ENCODE assay signal across 8 mouse cellular contexts in genomic region chr6:125603234-125603633, GRCm38 (mm10). TPM values are rescaled to one million over a fixed set of nuclear protein-coding genes. Genes with fewer than 3 reads are reported as not detected.
A peak's percentile ranks its signal among the peaks of the same experiment; 100 is the strongest.
DNase-seq lines count a peak whose midpoint lies in the region; ATAC-seq and TF ChIP-seq lines count a peak whose summit lies in the region.

No protein-coding gene starts in this region.

- H3K4me3 ChIP-seq in embryonic facial prominence, embryonic 14.5 days (ENCODE audit: low read depth, low read length): no peak overlapping the region
- no peak overlapping the region; the same call in 1 of the 2 replicates for H3K4me3 ChIP-seq in limb, embryonic 12.5 days (replicated peaks)
- no peak overlapping the region for H3K4me3 ChIP-seq in midbrain, embryonic 13.5 days (replicated peaks)
- peak overlapping the region; percentile 22 for H3K4me3 ChIP-seq in small intestine, adult 2 months (ENCODE audit: low read depth, low read length)

- H3K27ac ChIP-seq in embryonic facial prominence, embryonic 14.5 days (replicated peaks; ENCODE audit: low read depth, low read length): no peak overlapping the region
- no peak overlapping the region for H3K27ac ChIP-seq in limb, embryonic 12.5 days
- H3K27ac ChIP-seq in midbrain, embryonic 13.5 days: no peak overlapping the region
- H3K27ac ChIP-seq in small intestine, adult 2 months (ENCODE audit: insufficient read depth, low read depth, low read length): no peak overlapping the region

- no peak for TF ChIP-seq POLR2A in small intestine, adult 2 months (IDR thresholded peaks at IDR 0.05; ENCODE audit: low read depth, low read length)

- no peaks in the 10 kb centered on the region for H3K9me3 ChIP-seq in embryonic facial prominence, embryonic 14.5 days (ENCODE audit: control insufficient read depth, low read length)
- no peaks in the 10 kb centered on the region for H3K9me3 ChIP-seq in limb, embryonic 12.5 days
- H3K9me3 ChIP-seq in midbrain, embryonic 13.5 days: no peaks in the 10 kb centered on the region

- no peak overlapping the region for H3K9ac ChIP-seq in embryonic facial prominence, embryonic 14.5 days (ENCODE audit: low read depth, low read length)
- no peak overlapping the region for H3K9ac ChIP-seq in limb, embryonic 12.5 days (replicated peaks)
- H3K9ac ChIP-seq in midbrain, embryonic 13.5 days (replicated peaks): no peak overlapping the region

- peak; percentile 59 for ATAC-seq in embryonic facial prominence, embryonic 14.5 days (ENCODE audit: low read depth)
- no peak for ATAC-seq in limb, embryonic 12.5 days (ENCODE audit: insufficient number of reproducible peaks, insufficient read depth, low FRiP score, low TSS enrichment, low read depth)
- peak; percentile 67 for ATAC-seq in midbrain, embryonic 13.5 days

- H3K36me3 ChIP-seq in embryonic facial prominence, embryonic 14.5 days (ENCODE audit: control insufficient read depth, insufficient read depth, low read length): no peaks in the 10 kb centered on the region
- H3K36me3 ChIP-seq in limb, embryonic 12.5 days: no peaks in the 10 kb centered on the region
- H3K36me3 ChIP-seq in midbrain, embryonic 13.5 days: no peaks in the 10 kb centered on the region
- no peaks in the 10 kb centered on the region for H3K36me3 ChIP-seq in small intestine, adult 2 months (ENCODE audit: control insufficient read depth, insufficient read depth, low read length)

- peaks cover 3% of the 10 kb centered on the region; the same call in 1 of the 2 replicates for H3K4me1 ChIP-seq in embryonic facial prominence, embryonic 14.5 days (ENCODE audit: control insufficient read depth, insufficient read depth, low read length)
- peaks cover 14% of the 10 kb centered on the region for H3K4me1 ChIP-seq in limb, embryonic 12.5 days (replicated peaks)
- H3K4me1 ChIP-seq in midbrain, embryonic 13.5 days (replicated peaks): peaks cover 9% of the 10 kb centered on the region; the same call in 1 of the 2 replicates
- peaks cover 3% of the 10 kb centered on the region for H3K4me1 ChIP-seq in small intestine, adult 2 months (ENCODE audit: control insufficient read depth, insufficient read depth, insufficient read length, low read length)

- 6% methylated on average over 18 of the region's 18 CpGs for WGBS in embryonic facial prominence, embryonic 14.5 days
- 7% methylated on average over 18 of the region's 18 CpGs for WGBS in limb, embryonic 12.5 days
- 3% methylated on average over 18 of the region's 18 CpGs for WGBS in midbrain, embryonic 13.5 days
- WGBS in small intestine, adult 2 months: 6% methylated on average over 18 of the region's 18 CpGs

- DNase-seq in adrenal gland, postnatal 25 days: peak; percentile 82
- peak; percentile 87 for DNase-seq in embryonic facial prominence, embryonic 14.5 days (ENCODE audit: low spot score)
- DNase-seq in heart, adult 9 months (ENCODE audit: low spot score in 2 of 2): peak; percentile 83 to 88
- peak; percentile 80 to 87 for DNase-seq in kidney, adult 8-10 months
- no peak for DNase-seq in adipocyte (ENCODE audit: low spot score)

- peak; percentile 85 for TF ChIP-seq CTCF in small intestine, adult 2 months (IDR thresholded peaks at IDR 0.05; ENCODE audit: extremely low read depth, insufficient read length, insufficient replicate concordance, low read depth, low read length)

- H3K27me3 ChIP-seq in embryonic facial prominence, embryonic 14.5 days (replicated peaks; ENCODE audit: control insufficient read depth, insufficient read depth, low read length): no peaks in the 10 kb centered on the region; the same call in 1 of the 2 replicates
- H3K27me3 ChIP-seq in limb, embryonic 12.5 days: peaks cover 22% of the 10 kb centered on the region
- H3K27me3 ChIP-seq in midbrain, embryonic 13.5 days: peaks cover 10% of the 10 kb centered on the region
- H3K27me3 ChIP-seq in small intestine, adult 2 months (ENCODE audit: control insufficient read depth, insufficient read depth, low read length): no peaks in the 10 kb centered on the region

- peak overlapping the region; percentile 34 for H3K4me2 ChIP-seq in embryonic facial prominence, embryonic 14.5 days (ENCODE audit: low read depth, low read length)
- peak overlapping the region; percentile 40 for H3K4me2 ChIP-seq in limb, embryonic 12.5 days
- peak overlapping the region; percentile 22; the same call in 1 of the 2 replicates for H3K4me2 ChIP-seq in midbrain, embryonic 13.5 days (replicated peaks)

RNA-seq across cellular contexts. Expression of gene Vwf, which starts 56.7 kb away (rescaled TPM):
- total RNA-seq in adrenal gland, postnatal 25 days (2021): 5.8 and 6.9 TPM in 2 replicates
- 13.4 and 16.0 TPM in 2 replicates for polyA plus RNA-seq in embryonic facial prominence, embryonic 14.5 days (2014; fragmentation: Nextera tagmentation; extraction: Ambion mirVana)
- 2.9 and 5.1 TPM in 2 replicates for polyA plus RNA-seq in limb, embryonic 12.5 days (2016; fragmentation: Nextera tagmentation; extraction: Ambion mirVana)
- 6.2 and 8.4 TPM in 2 replicates for polyA plus RNA-seq in midbrain, embryonic 13.5 days (2015; fragmentation: Nextera tagmentation; extraction: Ambion mirVana)
- polyA plus RNA-seq in small intestine, adult 2 months (2012; rRNA removed): 24.8 and 64.0 TPM in 2 replicates
